Mouse (Mus musculus) intestine, embryonic 14.5 days (tissue): ENCODE measurements around the gene Pak3. TPM values are rescaled to one million over a fixed set of nuclear protein-coding genes. Genes with fewer than 3 reads are reported as not detected.

Experiments
- ATAC-seq: fragments of 200-750 bp; cut with Nextera tagmentation; replicated peaks from 2 replicates; pipeline ENCODE4 v1.8.0; 2017; ENCODE audit warnings: low read depth, moderate number of reproducible peaks, moderate TSS enrichment, moderate library complexity; ENCODE audit not compliant: low FRiP score, low TSS enrichment
- DNase-seq: peaks from one replicate; pipeline ENCODE4 v3.0.0-alpha.2; 2018; ENCODE audit warnings: low spot score
- H3K27ac ChIP-seq: fragments of 300-500 bp; sonication (generic); 2 replicates; pipeline ENCODE4 v1.5.1; 2014; ENCODE audit warnings: low read depth, mild to moderate bottlenecking, control low read depth
- H3K27me3 ChIP-seq: fragments of 300-500 bp; sonication (generic); replicated peaks from 2 replicates; pipeline ENCODE4 v1.6.1; 2014; ENCODE audit warnings: low read length, control low read depth; ENCODE audit not compliant: control insufficient read depth, insufficient read depth
- H3K36me3 ChIP-seq: fragments of 300-500 bp; sonication (generic); 2 replicates; pipeline ENCODE4 v1.6.1; 2014; ENCODE audit warnings: low read length, control low read depth; ENCODE audit not compliant: control insufficient read depth, insufficient read depth
- H3K4me1 ChIP-seq: fragments of 300-500 bp; sonication (generic); replicated peaks from 2 replicates; pipeline ENCODE4 v1.6.1; 2014; ENCODE audit warnings: low read length, control low read depth, mixed read lengths; ENCODE audit not compliant: control insufficient read depth, insufficient read depth
- H3K4me2 ChIP-seq: fragments of 300-500 bp; sonication (generic); 2 replicates; pipeline ENCODE4 v1.6.1; 2014; ENCODE audit warnings: low read length
- H3K4me3 ChIP-seq: fragments of 300-500 bp; sonication (generic); 2 replicates; pipeline ENCODE4 v1.5.1; 2014; ENCODE audit warnings: low read depth, low read length, control low read depth, mixed read lengths
- H3K9ac ChIP-seq: fragments of 300-500 bp; sonication (generic); 2 replicates; pipeline ENCODE4 v1.6.1; 2014; ENCODE audit warnings: mild to moderate bottlenecking, low read length
- H3K9me3 ChIP-seq: fragments of 300-500 bp; sonication (generic); 2 replicates; pipeline ENCODE4 v1.6.1; 2016; ENCODE audit warnings: low read length, control low read depth; ENCODE audit not compliant: control insufficient read depth
- WGBS: fragments of 180-500 bp; shearing (Covaris S2); extraction: QIAGEN DNeasy Blood & Tissue Kit; methylation state at CpG from one replicate; pipeline ENCODE4 v1.1.7; 2014; 5-methylcytosine and 5-hydroxymethylcytosine counted together
- polyA plus RNA-seq: library from polyadenylated mRNA; unstranded; fragments of >200 nt; fragmentation: Nextera tagmentation; extraction: Ambion mirVana; gene quantifications from 2 replicates; pipeline ENCODE4 v1.2.1, GENCODE M21; 2014

Gene Pak3
- polyA plus RNA-seq, 1 experiment from 2014 or later: 6.8 TPM

DNA sequence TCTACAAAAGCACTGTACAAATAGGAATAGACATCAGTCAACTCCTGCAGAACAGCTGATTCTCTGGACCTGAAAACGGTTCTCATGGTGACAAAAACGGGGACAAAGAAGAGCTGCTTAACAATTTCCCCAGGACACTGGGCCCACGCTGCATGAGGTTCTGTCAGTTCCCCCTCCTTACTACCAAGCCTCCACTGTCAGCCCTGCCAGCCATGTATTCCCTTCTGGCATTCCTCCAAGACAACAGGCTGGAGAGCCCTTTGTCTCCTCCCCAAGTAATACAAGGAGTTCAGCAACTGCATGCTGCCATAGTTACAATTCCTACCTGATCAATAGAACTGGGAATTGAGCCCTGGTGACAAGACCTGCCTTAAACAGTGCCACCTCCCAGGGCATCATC is 15.2 kb downstream of the Pak3 start:
- H3K4me3 ChIP-seq: no peak overlapping the region
- DNase-seq: no peak
- H3K27me3 ChIP-seq: no peaks in the 10 kb centered on the region
- 81% methylated on average over 3 of the region's 3 CpGs for WGBS
- H3K9me3 ChIP-seq: no peaks in the 10 kb centered on the region
- no peak for ATAC-seq
- no peaks in the 10 kb centered on the region for H3K36me3 ChIP-seq
- H3K27ac ChIP-seq: no peak overlapping the region
- H3K4me2 ChIP-seq: no peak overlapping the region
- H3K9ac ChIP-seq: no peak overlapping the region
- no peaks in the 10 kb centered on the region for H3K4me1 ChIP-seq

DNA sequence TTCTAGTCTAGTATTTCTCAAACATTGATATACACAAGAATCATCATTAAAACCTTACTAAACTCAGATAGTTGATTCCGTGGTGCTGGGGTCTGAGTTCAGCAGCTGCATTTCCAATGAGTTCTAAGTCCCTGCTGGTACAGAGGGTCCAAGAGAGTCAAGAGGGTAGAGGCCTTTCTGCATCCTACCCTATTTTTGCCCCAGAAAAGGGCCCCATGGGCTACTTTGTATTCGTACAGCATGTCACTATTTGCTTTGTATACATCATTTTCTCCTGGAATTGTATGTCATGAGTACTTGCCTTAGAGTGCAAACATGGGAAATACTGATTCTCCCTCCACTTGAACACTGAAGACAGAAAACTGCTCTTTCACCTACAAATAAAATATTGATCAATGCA is 24.4 kb downstream of the Pak3 start:
- no peak for ATAC-seq
- H3K9ac ChIP-seq: no peak overlapping the region
- WGBS: 67% methylated on average over 2 of the region's 2 CpGs
- H3K9me3 ChIP-seq: no peaks in the 10 kb centered on the region
- H3K27ac ChIP-seq: no peak overlapping the region
- no peaks in the 10 kb centered on the region for H3K36me3 ChIP-seq
- no peak overlapping the region for H3K4me3 ChIP-seq
- H3K27me3 ChIP-seq: no peaks in the 10 kb centered on the region
- H3K4me1 ChIP-seq: no peaks in the 10 kb centered on the region
- H3K4me2 ChIP-seq: no peak overlapping the region
- DNase-seq: no peak

DNA sequence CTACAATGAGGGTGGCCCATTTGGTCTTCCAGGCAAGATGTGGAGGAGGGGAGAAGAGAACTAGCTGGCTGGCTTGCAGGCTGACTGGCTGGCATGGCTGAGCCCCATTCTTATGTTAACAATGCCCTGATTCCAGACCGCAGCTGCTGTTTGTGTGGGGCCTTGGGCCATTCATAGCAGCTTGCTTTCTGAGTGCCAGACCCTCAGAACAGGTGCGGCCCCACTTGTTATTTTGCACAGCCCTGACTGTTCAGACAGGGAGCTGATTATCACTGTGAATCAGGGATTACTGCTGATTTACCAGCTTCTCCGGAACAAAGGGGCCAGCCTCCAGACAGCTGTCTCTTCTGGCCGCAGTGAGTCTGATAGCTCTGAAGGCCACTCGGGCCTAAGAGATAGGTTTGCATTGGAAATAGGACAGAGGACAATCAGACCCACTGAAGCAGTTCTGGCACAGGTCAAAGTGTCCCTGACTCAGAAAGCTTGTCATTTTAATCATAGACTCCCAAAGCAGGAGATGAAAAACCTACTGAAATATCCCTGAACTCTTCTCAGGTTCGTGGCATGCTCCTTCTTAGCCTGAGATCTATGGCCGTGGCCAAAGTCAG is 24.9 kb downstream of the Pak3 start:
- Histone ChIP-seq H3K27ac (no peak overlapping the region), H3K9me3 (no peaks in the 10 kb centered on the region), H3K9ac (no peak overlapping the region), H3K4me3 (no peak overlapping the region), H3K36me3 (no peaks in the 10 kb centered on the region), H3K4me2 (no peak overlapping the region), H3K4me1 (no peaks in the 10 kb centered on the region), H3K27me3 (no peaks in the 10 kb centered on the region)
- no peak for ATAC-seq
- WGBS: 57% methylated on average over 7 of the region's 7 CpGs
- DNase-seq: no peak

DNA sequence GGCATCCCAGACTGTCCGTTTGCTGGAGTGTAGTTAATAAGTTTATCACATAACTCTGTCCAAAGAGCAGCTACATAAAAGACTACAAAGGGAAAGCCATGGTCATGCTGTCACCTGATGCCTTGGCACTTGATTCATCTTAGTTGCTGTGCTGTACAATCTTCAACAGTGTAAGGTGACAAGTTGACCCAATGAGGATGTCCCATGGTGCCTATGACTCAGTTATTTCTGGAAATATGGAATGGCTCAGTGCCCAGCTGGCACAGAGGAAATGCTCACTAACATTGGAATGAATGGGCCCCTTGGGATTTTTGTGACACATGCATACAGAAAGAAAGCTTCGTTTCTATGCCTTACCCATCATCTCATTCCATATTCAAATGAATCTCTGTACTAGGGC is 55.3 kb downstream of the Pak3 start:
- ATAC-seq (no peak), DNase-seq (no peak)
- Histone ChIP-seq H3K27me3 (peaks cover 4% of the 10 kb centered on the region; the same call in 1 of the 2 replicates), H3K4me1 (no peaks in the 10 kb centered on the region), H3K4me2 (no peak overlapping the region), H3K36me3 (no peaks in the 10 kb centered on the region), H3K27ac (no peak overlapping the region), H3K9me3 (no peaks in the 10 kb centered on the region), H3K9ac (no peak overlapping the region), H3K4me3 (no peak overlapping the region)
- 71% methylated on average over 2 of the region's 2 CpGs for WGBS

DNA sequence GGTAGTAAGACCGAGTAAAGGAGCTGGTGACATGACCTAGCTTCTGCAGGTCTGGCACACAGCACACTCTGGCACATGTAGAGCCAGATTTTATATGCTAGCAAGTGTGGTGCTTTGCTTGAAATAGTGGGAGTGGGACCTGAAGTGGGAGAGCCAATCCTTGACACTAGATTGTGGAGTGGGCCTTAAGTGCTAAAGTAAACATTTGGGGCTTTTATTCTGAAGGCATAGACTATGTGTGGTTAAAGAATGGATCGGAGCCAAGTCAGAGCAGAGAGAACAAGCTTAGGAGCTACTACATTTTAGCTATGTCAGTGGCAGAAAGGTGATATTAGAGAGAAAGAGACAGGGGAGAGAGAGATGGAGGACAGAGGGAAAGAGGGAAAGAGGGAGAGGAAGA is 61.5 kb downstream of the Pak3 start:
- H3K4me2 ChIP-seq: no peak overlapping the region
- H3K36me3 ChIP-seq: no peaks in the 10 kb centered on the region
- no peak overlapping the region for H3K9ac ChIP-seq
- H3K27ac ChIP-seq: no peak overlapping the region
- 66% methylated on average over 2 of the region's 2 CpGs for WGBS
- H3K4me3 ChIP-seq: no peak overlapping the region
- no peak for ATAC-seq
- H3K27me3 ChIP-seq: peaks cover 4% of the 10 kb centered on the region; the same call in 1 of the 2 replicates
- H3K4me1 ChIP-seq: no peaks in the 10 kb centered on the region
- DNase-seq: no peak
- no peaks in the 10 kb centered on the region for H3K9me3 ChIP-seq

DNA sequence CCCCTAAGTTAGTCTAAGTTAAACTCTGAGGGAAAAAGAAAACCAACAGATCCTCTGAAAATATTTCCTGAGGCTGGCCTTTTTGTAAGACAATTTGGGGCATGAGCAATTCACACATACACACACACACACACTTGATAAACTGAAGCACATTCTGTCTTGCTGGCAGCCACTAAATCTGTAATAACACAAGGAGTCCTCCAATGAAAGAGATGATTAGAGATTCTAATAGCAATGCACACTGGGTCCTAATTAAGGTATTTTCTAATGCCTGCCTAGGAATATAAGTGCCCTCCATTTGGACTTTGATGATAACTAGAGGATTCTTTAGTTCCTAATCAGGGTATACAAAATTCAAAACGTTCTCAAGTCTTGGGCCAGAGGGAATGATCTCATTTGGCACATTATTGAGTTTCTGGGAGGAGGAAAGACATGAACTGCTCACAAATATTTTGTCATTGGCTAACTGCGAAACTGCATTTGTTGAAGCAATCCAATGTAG is 62.1 kb downstream of the Pak3 start:
- 68% methylated on average over 2 of the region's 2 CpGs for WGBS

DNA sequence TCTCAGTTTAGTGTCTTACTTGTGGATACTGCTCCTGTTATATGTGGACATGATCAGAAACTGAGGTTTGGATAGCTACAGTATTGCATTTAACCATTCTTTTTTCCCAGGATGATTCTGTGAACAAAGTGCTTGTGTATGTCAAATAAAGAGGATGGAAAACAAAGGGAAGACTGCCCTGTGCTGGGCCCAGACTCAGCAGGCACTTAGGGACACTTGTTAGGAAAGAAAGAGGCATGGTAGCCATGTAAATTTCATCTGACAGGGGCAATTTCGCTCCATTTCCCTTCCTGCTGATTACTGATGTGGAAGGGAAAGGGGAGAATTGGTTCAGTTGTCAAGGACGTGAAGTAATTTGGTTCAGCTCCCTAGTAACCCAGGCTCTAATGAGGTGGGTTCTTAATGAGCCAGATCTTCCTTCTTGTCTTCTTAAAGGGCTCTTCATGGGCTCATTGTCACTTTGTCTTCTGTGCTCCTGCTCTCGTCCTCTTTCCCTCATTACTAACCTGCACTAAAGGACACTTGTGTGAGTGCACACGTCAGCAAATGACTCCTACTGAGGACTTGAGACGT is 88.6 kb downstream of the Pak3 start:
- WGBS: 66% methylated on average over 5 of the region's 5 CpGs
- Histone ChIP-seq H3K27me3 (0 out of 2 replicates have a peak, but pooled peaks cover 3% of the 10 kb centered on the region), H3K9ac (no peak overlapping the region), H3K4me3 (no peak overlapping the region), H3K9me3 (no peaks in the 10 kb centered on the region), H3K27ac (no peak overlapping the region), H3K36me3 (no peaks in the 10 kb centered on the region), H3K4me1 (no peaks in the 10 kb centered on the region), H3K4me2 (no peak overlapping the region)
- DNase-seq: no peak
- no peak for ATAC-seq

More for the DNA sequence above, 62.1 kb downstream of the Pak3 start:
- no peak overlapping the region for H3K27ac ChIP-seq
- no peak overlapping the region for H3K4me3 ChIP-seq
- no peak for DNase-seq
- H3K4me1 ChIP-seq: no peaks in the 10 kb centered on the region
- no peaks in the 10 kb centered on the region for H3K9me3 ChIP-seq
- H3K4me2 ChIP-seq: no peak overlapping the region
- no peak for ATAC-seq
- H3K36me3 ChIP-seq: no peaks in the 10 kb centered on the region
- H3K9ac ChIP-seq: no peak overlapping the region
- peaks cover 3% of the 10 kb centered on the region; the same call in 1 of the 2 replicates for H3K27me3 ChIP-seq

DNA sequence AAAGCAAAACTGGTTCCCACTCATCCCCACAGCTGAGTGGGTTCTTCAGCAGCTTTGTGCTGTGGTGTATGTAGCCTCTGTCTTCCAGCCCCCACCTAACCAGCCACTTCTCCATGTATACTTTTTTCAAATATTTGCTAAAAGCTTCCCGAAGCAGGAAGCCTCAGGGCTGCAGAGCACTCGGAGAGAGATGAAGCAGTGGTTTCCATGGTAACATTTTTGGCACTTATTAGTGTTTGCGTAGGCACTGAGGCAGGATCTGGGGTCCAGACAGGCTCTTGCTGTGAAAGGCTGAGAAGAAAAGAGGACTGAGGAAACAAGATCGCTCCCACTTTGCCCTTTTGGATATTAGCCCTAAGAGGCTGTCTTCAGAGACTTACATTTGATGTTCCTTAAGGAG is 100.3 kb downstream of the Pak3 start:
- H3K4me1 ChIP-seq: no peaks in the 10 kb centered on the region
- no peak overlapping the region for H3K9ac ChIP-seq
- ATAC-seq (no peak), DNase-seq (no peak)
- no peak overlapping the region for H3K4me2 ChIP-seq
- no peaks in the 10 kb centered on the region for H3K9me3 ChIP-seq
- H3K27me3 ChIP-seq: no peaks in the 10 kb centered on the region
- 42% methylated on average over 4 of the region's 4 CpGs for WGBS
- H3K27ac ChIP-seq: no peak overlapping the region
- no peak overlapping the region for H3K4me3 ChIP-seq
- H3K36me3 ChIP-seq: no peaks in the 10 kb centered on the region

DNA sequence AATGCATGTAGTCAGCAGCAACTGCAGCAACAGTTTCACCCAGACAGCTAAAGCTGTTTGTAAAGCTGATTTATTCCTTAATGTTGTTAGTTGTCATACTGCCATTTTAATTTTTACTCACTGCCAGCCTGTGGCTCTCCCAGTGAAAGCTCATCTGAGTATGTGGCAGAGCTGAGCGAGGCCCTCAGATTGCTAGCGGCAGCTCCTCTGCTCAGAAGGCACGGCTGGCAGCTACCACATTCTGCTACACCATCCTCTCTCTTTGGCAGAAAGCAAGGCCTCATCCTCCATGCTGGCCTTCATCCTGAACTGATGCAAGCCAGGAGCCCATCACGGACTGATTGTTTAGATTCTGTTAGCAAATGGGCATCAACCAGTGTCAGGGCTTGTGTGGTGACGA is 109.4 kb downstream of the Pak3 start:
- no peak overlapping the region for H3K27ac ChIP-seq
- H3K36me3 ChIP-seq: no peaks in the 10 kb centered on the region
- H3K4me1 ChIP-seq: no peaks in the 10 kb centered on the region
- DNase-seq: no peak
- ATAC-seq: no peak
- H3K4me3 ChIP-seq: no peak overlapping the region
- H3K9ac ChIP-seq: no peak overlapping the region
- H3K4me2 ChIP-seq: no peak overlapping the region
- 0 out of 2 replicates have a peak, but pooled peaks cover 3% of the 10 kb centered on the region for H3K27me3 ChIP-seq
- no peaks in the 10 kb centered on the region for H3K9me3 ChIP-seq
- WGBS: 65% methylated on average over 5 of the region's 5 CpGs
